Mouse (Mus musculus) stomach, embryonic 16.5 days (tissue): Measurements from ENCODE around the gene Btn1a1. TPM values are rescaled to one million over a fixed set of nuclear protein-coding genes. Genes with fewer than 3 reads are reported as not detected.

Source experiments
- polyA plus RNA-seq: library from polyadenylated mRNA; unstranded; fragments of >200 nt; fragmentation: Nextera tagmentation; extraction: Ambion mirVana; gene quantifications from 2 replicates; pipeline ENCODE4 v1.2.1, GENCODE M21; 2015

The Btn1a1 gene
- polyA plus RNA-seq, 1 experiment from 2014 or later: 0.22 TPM

Other genes with a start within 250 kb of the Btn1a1 start
- not detected in 2 replicates for gene Vmn1r222, start 230.0 kb downstream of the Btn1a1 start, polyA plus RNA-seq
- not detected in 2 replicates for gene Vmn1r223, start 218.8 kb downstream of the Btn1a1 start, polyA plus RNA-seq
- 36.9 and 38.3 TPM in 2 replicates for gene Zfp322a, start 96.7 kb downstream of the Btn1a1 start, polyA plus RNA-seq
- gene Abt1, start 42.0 kb downstream of the Btn1a1 start, polyA plus RNA-seq: 10.3 and 11.4 TPM in 2 replicates
- 0.14 and 0.28 TPM in 2 replicates for gene Btn2a2, start 23.0 kb upstream of the Btn1a1 start, polyA plus RNA-seq
- 5.7 and 6.3 TPM in 2 replicates for gene Hist1h4h, start 65.1 kb upstream of the Btn1a1 start, polyA plus RNA-seq
- 0.74 and 3.1 TPM in 2 replicates for gene Hist1h2af, start 68.0 kb upstream of the Btn1a1 start, polyA plus RNA-seq
- 4.7 and 6.1 TPM in 2 replicates for gene Hist1h3g, start 69.5 kb upstream of the Btn1a1 start, polyA plus RNA-seq
- gene Hist1h2bh, start 77.5 kb upstream of the Btn1a1 start, polyA plus RNA-seq: 1.1 and 1.4 TPM in 2 replicates
- gene Hist1h3f, start 78.2 kb upstream of the Btn1a1 start, polyA plus RNA-seq: 0.81 and 0.90 TPM in 2 replicates
- gene Hist1h4f, start 85.7 kb upstream of the Btn1a1 start, polyA plus RNA-seq: 1.6 TPM in 1 of 2 replicates, not detected in the other
- 0.67 and 0.93 TPM in 2 replicates for gene Hist1h1d, start 87.4 kb upstream of the Btn1a1 start, polyA plus RNA-seq
- gene Hist1h3e, start 96.5 kb upstream of the Btn1a1 start, polyA plus RNA-seq: 2.8 and 3.6 TPM in 2 replicates
- gene Hist1h2ae, start 105.3 kb upstream of the Btn1a1 start, polyA plus RNA-seq: 34.0 and 56.1 TPM in 2 replicates
- gene Hist1h2bg, start 105.5 kb upstream of the Btn1a1 start, polyA plus RNA-seq: 16.8 and 17.5 TPM in 2 replicates
- gene Hist1h2bf, start 108.3 kb upstream of the Btn1a1 start, polyA plus RNA-seq: 1.7 and 3.0 TPM in 2 replicates
- gene Hist1h2ad, start 108.5 kb upstream of the Btn1a1 start, polyA plus RNA-seq: 2.5 TPM in 2 replicates
- gene Hist1h3d, start 109.9 kb upstream of the Btn1a1 start, polyA plus RNA-seq: 6.3 and 6.5 TPM in 2 replicates
- 60.7 and 86.3 TPM in 2 replicates for gene Hist1h4d, start 115.7 kb upstream of the Btn1a1 start, polyA plus RNA-seq
- gene Hist1h2be, start 155.2 kb upstream of the Btn1a1 start, polyA plus RNA-seq: 2.8 and 3.0 TPM in 2 replicates
- 11.3 and 16.6 TPM in 2 replicates for gene Hist1h1e, start 156.7 kb upstream of the Btn1a1 start, polyA plus RNA-seq
- 1.7 TPM in 2 replicates for gene Hist1h2ac, start 218.0 kb upstream of the Btn1a1 start, polyA plus RNA-seq
- 101 and 102 TPM in 2 replicates for gene Hist1h2bc, start 218.3 kb upstream of the Btn1a1 start, polyA plus RNA-seq
- 0.14 TPM in 1 of 2 replicates, not detected in the other for gene Hist1h1t, start 229.9 kb upstream of the Btn1a1 start, polyA plus RNA-seq
- gene Hist1h4c, start 232.6 kb upstream of the Btn1a1 start, polyA plus RNA-seq: 4.5 and 4.8 TPM in 2 replicates
- gene Hfe, start 245.0 kb upstream of the Btn1a1 start, polyA plus RNA-seq: 8.8 and 9.6 TPM in 2 replicates